Mouse (Mus musculus) B cell, adult (primary cell): ENCODE data around the gene Pdxp. TPM values are rescaled to one million over a fixed set of nuclear protein-coding genes. Genes with fewer than 3 reads are reported as not detected.

Source experiments
- total RNA-seq: library from RNA; stranded (reverse); gene quantifications from 4 replicates; pipeline ENCODE4 v1.2.4, GENCODE M21; 2023; ENCODE audit not compliant: inconsistent age

Gene Pdxp
- 6.8 to 9.7 TPM (median 8.1 TPM) in 4 replicates for total RNA-seq

GRCm38 (mm10) chr15:78913632-78914090 lies at the start of gene Pdxp:
TSS of gene Pdxp (plus strand) at chr15:78913919.

DNA sequence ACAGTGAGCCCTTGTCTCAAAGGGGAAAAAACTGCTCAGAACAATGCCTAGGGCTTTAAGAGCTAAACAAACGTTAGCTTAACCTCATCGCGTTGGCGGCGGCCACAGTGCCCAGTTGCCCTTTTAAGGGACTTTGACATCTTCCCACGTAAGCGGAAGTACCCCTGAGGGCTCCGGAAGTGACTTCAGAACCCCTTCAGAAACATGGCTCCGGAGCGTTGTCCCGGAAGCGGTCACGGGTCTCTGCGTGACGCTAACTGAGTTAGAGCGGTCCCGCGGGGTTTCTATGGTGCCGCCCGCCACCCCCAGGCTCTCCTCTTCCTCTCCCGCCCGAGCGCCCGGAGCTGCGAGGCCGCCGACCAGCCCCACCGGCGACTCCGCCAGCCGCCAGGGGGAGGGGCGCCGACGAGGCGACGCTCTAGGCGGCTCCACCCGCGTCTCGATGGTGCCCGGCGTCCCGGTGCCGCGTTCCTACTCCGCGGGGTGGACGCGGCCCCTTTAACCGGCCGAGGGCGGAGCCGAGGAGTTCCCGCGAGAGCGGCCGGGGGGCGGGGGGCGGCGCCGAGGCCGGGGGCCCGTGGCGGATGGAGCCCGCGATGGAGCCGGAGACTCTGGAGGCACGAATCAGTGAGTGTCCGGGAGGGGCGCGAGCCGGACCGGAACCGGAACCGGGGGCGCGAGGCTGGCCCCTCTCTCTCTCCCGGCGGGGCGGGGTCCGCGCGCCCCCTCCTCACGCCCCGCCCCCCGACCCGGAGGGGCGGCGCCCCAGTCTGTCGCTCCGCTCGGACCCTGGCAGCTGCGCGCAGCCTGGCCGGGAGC lies 36.5 kb upstream of the Pdxp start, which contains the start of gene Gga1:
TSS of gene Gga1 (plus strand) at position 200 of the 819 bp plus-strand sequence.

GRCm38 (mm10) chr15:78899409-78899739 lies 14.3 kb upstream of the Pdxp start, which contains the start of gene Gm49510:
TSS of gene Gm49510 (plus strand) at chr15:78899667.

GRCm38 (mm10) chr15:78899740-78900584 lies 13.8 kb upstream of the Pdxp start, which contains the start of gene Sh3bp1:
TSS of gene Sh3bp1 (plus strand) at chr15:78899768.

DNA sequence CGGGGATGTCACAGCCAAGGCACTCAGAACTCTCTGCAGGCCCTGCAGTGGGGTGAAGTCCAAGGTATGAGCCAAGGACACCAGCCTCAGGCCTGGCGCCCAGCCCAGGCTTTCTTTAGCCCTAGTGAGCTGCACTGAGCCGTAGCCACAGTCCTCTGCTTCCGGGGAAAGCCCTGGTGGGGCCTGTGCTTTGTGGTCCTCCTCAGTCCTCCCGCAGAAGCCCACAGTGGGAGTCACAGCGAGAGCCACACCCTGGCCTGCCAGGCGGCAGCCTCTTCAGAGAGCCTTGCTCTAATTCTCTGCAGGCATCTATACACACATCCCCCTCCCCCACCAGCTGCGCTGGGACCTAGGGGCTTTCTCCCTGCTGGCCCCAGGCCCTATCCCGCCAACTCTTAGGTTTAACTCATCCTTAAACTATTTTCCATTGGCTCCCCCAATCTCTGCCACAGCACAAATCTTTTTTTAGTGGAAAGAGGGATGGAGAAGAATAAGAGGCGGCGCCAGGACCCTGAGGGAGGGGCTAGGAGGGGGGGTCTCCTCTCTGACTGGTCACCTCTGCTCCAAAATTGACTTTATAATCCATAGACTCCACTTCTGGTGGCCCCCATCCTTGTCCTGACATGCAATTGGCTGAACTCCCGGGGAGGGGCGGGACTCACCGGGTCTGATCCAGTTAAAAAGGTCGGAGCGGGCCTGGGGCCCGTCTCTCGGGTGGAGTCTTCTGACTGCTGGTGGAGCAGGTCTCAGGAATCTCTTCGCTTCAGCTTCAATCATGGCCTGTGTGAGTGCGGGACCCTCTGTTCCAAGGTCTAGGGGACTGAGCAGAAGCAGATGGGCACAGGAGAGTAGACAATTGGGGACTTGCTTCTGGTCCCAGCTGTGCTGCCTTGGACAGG lies 12.6 kb downstream of the Pdxp start, which contains the start of gene Lgals1:
TSS of gene Lgals1 (plus strand) at position 705 of the 899 bp plus-strand sequence.

GRCm38 (mm10) chr15:78934784-78935320 lies 21.1 kb downstream of the Pdxp start, which contains the start of gene Nol12:
TSS of gene Nol12 (plus strand) at chr15:78934933.

DNA sequence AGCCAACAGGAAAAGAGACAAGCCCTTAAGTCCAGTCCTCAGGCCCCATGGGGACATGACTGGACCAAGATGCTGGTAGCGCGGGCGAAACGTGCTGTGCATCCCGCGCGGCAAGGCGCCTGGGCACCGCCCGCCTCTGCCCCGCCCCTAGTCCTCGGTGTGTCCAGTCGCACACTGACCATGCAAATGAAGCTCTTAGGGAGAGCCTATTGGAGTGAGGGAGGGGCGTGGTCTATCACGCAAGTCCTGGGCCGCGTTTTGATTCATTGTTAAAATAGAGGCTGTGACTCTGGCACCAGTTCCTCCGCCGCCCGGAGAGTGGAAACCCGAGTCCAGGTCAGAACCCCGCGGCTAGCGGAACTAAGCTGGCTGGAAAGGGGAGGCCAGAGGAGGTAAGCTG lies 33.9 kb downstream of the Pdxp start, which contains the start of gene Triobp:
TSS of gene Triobp (plus strand) at position 68 of the 400 bp plus-strand sequence.

Other genes starting within 250 kb of the Pdxp start
- 0.27 TPM in 1 of 4 replicates, not detected in the others for gene Elfn2, start 195.1 kb upstream of the Pdxp start, total RNA-seq
- 68.2 to 81.4 TPM (median 78.0 TPM) in 4 replicates for gene Mfng, start 140.4 kb upstream of the Pdxp start, total RNA-seq
- 0.10 to 0.72 TPM (median 0.27 TPM) in 4 replicates for gene Card10, start 110.9 kb upstream of the Pdxp start, total RNA-seq
- gene Cdc42ep1, start 71.3 kb upstream of the Pdxp start, total RNA-seq, result not detected in 4 replicates
- not detected in 4 replicates for gene Lgals2, start 58.4 kb upstream of the Pdxp start, total RNA-seq
- gene Gga1, start 36.7 kb upstream of the Pdxp start, total RNA-seq, result 69.9 to 78.8 TPM (median 71.3 TPM) in 4 replicates
- gene Gm49510, start 14.3 kb upstream of the Pdxp start, total RNA-seq, result 1.1 TPM in 1 of 4 replicates, not detected in the others
- 56.8 to 72.2 TPM (median 66.0 TPM) in 4 replicates for gene Sh3bp1, start 14.2 kb upstream of the Pdxp start, total RNA-seq
- 7.4 to 12.6 TPM (median 9.3 TPM) in 4 replicates for gene Lgals1, start 12.8 kb downstream of the Pdxp start, total RNA-seq
- 40.6 to 43.4 TPM (median 42.8 TPM) in 4 replicates for gene Nol12, start 21.0 kb downstream of the Pdxp start, total RNA-seq
- 42.1 to 60.9 TPM (median 51.6 TPM) in 4 replicates for gene Triobp, start 33.8 kb downstream of the Pdxp start, total RNA-seq
- 3.1 to 4.6 TPM (median 4.0 TPM) in 4 replicates for gene H1f0, start 114.5 kb downstream of the Pdxp start, total RNA-seq
- gene Galr3, start 128.0 kb downstream of the Pdxp start, total RNA-seq, result not detected in 4 replicates
- 35.0 to 38.0 TPM (median 36.9 TPM) in 4 replicates for gene Ankrd54, start 149.0 kb downstream of the Pdxp start, total RNA-seq
- gene Eif3l, start 161.3 kb downstream of the Pdxp start, total RNA-seq, result 103 to 114 TPM (median 111 TPM) in 4 replicates
- 42.4 to 47.6 TPM (median 45.1 TPM) in 4 replicates for gene Micall1, start 195.0 kb downstream of the Pdxp start, total RNA-seq
- 47.1 to 58.7 TPM (median 53.7 TPM) in 4 replicates for gene Polr2f, start 227.1 kb downstream of the Pdxp start, total RNA-seq
- not detected in 4 replicates for gene 1700088E04Rik, start 227.3 kb downstream of the Pdxp start, total RNA-seq